Mouse (Mus musculus) spleen, adult 18-20 months (tissue): ENCODE data around the gene Bcor.

Experiments used
- DNase-seq, 2 experiments: peaks; one replicate each; pipeline ENCODE4 v3.0.0; 2022; ENCODE audit warnings: mixed read lengths in 2 of 2

Gene Bcor

DNA sequence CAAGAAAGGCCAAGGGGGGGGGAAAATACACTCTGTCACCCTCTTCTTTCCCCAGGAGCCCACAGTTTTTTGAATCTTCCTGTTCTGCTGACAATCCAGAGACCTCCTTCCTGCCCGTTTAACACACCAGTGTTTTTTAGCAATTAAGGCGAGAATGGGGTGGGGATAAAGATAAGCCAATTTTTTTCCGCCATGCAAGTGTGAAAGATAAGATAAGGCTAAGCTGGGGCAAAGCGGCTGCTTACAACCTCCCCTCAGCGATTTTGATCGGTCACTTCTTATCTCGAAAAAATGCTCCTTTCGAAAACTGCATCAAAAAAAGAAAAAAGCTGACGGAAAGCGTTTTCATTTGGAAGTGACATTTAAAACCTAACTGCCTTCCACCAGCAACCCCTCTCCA is 74.2 kb downstream of the Bcor start:
- no peak for DNase-seq

DNA sequence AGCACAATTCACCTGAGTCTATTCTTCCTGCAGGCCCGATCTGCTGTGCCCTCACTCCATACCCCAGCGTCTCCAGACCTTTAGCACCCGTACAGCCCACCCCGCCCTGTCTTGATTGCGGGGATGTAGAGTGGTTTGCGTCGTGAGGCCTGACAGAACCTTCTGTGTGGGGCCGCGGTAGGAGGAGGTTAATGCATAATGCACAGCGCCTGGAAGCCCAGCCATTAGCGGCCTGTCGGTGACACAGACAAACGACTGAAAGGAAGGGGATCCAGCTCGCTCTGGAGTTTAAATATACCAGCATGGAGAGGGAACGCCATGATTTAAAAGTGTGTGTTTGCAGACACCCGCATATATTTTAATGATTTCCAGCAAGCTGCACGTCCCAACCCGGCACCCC is 74.9 kb downstream of the Bcor start:
- no peak for DNase-seq

DNA sequence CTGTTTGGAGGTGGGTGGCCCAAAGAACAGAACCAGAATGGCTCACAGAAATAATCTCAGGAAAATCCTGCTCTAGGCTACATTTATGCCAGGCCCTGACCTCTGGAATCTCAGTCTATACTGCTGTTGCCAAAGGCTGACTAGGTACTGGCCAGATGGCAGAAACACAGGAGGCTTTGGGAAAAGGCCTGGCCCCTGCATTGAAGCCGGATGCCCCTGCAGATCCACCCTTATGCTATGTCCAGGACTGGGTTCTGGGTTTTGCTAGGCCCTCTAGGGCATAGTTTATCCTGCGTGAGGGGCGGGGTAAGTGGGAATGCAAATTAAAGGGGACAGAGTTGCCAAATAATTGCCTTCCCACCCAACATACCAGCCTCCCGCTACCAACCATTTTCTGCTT is 75.5 kb downstream of the Bcor start:
- no peak for DNase-seq

DNA sequence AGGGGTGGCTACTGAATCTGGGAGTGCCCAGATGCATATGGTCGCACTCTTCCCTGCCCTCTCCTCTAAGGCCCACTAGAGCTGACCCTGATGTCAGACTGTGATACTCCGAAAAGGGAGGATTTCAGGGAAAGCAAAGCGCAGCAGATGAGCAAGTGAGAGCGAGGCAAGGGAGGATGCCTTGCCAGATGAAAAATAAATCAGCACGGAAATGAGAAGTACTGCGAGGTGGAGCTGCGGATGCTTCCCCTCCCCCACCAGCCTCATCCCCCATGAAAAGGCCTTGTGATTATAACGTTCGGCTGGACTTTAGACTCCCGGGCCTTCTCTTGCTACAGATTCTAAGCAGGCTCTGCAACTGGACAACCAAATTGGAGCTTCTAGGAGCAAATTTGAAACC is 76.5 kb downstream of the Bcor start:
- no peak for DNase-seq

DNA sequence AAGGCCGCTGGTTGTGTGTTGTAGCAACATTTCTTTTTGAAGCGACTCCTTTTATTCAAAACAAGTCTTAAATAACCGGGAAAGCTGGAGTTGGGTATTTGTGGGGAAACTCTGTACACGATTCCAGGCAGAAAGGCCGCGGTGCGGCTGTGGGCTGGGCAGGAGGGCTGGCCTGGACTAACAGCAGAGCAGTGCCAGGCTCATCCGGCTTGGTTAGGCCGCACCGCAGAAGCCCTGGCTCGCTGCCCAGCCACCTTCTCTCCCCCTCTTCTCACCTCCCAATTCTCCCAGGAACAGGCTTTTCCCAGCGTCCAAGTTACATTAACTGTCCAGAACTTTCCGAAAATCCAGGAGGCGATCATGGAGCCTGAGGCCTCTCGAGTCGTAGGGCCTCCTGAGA is 77.4 kb downstream of the Bcor start:
- DNase-seq = no peak

DNA sequence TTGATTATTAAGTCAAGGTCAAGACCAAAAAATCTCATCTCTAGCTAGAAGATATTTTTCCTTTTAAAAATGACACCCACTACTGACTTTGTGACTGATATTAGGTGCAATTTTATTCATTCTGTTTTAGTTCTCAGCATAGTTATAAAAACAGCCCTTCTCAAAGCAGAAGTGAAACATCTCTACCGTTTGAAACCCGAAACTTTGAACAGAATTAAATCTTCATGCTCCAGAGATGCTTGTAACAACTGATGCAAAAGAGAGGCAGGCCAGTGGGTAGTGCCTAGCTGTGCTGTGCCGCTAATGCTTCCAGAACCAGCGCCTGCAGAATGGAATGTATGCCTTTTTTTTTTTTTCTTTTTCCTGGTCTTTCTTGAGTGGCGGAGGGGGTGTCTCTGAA is 78.0 kb downstream of the Bcor start:
- no peak for DNase-seq

DNA sequence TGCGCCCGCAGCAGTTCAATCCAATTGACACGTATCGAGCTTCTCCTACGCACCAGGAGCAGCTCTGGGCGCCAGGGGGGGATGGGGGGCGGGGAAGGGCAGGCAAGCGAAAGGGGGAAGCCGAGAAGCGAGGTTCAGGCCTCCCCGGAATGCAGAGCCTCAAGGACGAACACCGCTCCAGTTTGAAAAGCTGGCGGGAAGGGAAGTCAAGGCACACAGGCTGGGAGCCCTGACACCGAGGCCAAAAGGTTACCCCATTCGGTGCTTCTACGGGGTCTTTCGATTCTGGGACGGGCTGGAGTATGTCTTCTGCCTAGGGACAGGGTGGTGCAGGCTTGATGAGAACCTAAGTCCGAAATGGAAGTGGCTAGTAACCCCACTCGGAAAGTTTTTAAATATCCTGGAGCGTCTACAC is 78.4 kb downstream of the Bcor start:
- peak in 1 of 2 experiments; percentile 21 for DNase-seq

DNA sequence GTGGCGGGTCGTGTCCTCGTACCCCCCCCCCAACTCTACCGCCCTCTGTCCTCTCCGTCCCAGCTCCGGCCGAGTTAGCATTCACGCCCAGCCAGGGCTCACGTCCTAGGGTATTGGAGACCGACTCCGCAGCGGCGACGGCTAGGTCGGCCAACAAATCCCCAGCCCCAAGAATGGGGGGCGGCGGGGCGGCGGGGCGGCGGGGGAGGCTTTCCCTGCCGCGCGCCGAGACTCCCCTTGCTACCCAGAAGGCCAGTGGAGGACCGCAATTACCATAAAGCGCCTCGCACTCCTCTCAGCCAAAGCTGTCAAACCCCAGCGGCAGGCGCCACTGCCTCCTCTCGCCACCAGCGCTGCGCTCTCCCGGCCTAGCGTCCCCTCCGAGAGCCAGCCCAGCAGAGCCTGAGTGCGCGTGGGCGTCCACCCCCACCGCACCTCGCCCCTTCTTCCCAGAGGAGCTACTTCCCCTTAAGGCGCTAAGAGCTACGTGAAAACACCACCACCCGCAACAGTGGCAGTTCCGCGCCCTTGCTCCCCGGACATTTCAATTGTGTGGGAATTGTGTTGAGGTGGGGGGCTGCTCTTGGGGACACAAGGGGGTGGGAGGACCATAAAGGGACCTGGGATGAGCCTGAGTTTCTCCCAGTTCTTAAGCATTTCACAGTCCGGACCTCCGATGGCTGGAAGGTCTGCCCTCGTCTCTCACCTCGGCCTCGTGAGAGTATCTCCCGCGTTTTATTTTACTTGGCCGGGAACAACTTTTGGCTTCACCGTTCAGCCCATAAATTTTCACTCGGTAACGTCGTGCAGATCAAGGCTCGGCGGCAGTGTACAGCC is 79.0 kb downstream of the Bcor start:
- DNase-seq = peak; percentile 42 to 45

DNA sequence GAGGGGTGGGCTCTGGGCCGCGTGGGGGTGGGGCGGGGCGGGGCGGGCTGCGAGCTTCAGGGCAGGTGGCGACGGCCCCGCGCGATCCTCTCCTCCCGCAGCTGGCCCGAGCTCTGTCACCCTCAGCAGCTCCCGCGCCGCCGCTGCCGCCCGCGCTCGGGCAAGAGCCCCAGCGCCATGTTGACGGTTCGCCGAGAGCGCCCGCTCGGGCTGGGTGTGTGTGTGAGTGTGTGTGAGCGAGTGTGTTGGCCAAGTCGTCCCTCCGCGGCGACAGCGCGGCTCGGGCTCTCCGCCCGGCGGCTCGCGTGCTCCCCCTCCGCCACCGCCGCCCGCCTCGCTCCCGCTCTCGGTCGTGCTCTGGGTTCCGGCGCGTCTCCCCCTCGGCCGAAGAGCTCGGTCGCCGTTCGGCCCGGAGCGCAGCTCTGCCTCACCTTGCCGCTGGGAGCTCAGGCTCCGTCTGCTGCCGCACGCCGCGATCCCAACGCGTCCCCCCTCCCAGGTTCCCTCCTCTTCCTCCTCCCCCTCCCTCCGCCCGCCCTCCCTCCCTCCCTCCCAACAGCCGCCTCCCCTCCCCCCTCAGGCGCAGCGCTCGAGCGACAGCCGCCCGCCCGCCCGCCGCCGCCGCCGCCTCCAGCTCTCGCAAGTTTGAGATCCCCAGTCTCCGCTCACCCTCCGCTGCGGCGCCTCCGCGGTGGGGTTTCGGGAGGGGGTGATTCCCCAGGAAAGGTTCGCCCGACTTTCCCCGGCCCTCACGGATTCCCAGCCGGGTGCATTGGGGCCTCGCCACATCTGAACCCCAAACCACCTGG is 79.9 kb downstream of the Bcor start:
- DNase-seq = peak; percentile 56

DNA sequence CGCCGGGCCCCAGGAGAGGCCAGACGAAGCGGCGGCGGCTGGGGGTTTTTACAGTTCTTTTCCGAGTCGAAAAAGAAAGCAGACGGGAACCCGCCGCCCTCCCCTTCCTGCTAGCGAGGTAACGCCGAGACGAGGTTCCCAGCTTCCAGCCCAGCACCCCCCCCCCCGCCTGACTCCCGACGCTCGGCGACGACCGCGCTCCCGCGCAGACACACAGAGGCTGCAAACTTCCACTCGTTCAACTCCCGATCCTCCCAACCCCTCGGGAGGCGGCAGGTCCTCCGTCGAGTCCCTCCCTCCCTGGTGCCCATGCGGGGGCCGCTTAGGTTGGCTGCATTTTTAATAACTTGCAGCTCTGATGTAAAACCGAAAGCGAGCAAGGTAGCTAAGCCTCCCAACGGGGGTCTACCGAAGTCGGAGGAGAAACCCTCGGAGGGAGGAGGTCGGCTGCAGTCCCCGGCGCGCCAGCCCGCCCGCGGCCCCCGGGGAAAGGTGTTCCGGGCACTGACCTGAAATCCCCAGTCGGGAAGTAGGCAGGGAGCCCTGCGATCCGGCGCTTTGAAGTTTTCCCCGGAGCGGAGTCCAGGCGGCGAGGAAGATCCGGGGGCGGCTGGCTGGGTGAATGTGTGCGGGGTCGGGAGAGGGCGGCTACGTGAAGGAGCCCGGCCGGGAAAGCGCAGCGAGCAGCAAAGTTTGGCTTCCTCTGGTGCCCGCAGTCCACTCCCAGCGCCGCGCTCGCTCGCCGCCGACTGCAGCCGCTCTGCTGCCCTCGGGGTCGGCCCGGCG is 80.7 kb downstream of the Bcor start:
- peak; percentile 67 for DNase-seq

DNA sequence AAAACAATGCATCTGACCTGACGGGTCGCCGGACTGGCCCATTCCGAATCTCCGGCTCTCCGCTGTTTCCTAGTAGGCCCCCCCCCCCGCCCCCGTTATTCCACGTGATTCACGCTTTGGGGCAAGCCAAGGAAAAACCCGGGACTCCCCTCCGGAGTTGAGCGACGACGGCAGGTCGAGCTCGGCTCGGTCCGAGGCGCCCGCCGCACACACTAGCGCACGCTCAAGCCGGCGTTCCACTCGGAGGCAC is 81.2 kb downstream of the Bcor start:
- DNase-seq = no peak

DNA sequence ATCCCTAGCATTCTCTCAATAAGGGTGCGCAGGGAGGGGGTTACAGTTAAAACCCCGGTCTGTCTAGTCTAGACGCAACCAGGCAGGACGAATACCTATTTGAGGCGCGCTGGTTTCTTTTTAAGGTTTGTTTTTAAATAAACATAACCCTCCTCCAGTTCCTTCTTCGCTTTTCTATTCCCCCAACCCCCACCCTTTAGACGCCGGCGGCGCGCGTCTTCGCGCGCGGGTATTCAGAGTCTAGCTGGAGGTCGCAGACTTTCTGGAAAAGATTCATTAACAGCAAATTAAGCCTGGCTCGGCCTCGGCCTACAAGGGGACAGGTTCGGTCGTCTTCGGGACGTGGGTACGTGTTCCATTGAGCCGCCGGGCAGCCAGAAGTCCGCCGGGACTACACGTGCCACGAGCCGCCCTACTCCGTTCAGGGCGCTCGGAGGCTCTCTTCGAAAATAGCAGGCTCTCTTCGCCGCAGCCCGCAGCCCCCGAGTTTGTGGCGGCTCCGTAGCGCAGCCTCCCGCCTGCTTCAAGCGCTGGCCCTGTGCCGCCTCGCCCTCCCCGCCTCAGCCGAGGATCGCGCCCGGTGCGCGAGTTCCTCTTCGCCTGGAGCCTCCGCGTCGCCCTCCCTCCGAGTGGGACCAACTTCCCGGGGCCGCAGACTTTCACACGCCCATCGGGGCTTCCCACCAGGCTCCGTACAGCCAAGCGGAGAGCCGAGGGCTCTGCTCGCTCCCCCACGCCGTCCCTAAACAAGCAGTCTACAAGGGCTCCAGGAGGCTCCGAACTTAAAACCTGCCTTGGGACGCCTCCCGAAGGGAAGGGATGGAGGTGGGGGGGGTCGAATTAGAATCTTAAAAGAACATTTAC is 81.7 kb downstream of the Bcor start:
- DNase-seq = peak; percentile 45 to 49

DNA sequence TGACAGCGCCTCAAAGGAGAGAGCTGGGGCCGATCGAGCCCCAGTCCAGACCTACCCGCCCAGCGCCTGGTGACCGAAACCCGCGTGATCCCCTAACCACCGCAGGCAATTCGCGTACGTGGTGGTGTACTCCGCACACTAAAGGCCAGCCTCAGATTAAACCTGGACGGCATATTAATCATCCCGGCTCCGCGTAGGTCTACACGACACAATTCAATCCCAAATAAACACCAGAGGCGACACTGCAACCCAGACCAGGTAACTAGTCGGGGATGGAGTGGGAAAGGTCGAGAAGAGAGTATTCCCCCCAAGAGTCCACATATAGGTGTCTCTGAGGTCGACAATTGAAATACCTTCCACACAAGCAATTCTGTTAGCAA is 82.6 kb downstream of the Bcor start:
- no peak for DNase-seq

DNA sequence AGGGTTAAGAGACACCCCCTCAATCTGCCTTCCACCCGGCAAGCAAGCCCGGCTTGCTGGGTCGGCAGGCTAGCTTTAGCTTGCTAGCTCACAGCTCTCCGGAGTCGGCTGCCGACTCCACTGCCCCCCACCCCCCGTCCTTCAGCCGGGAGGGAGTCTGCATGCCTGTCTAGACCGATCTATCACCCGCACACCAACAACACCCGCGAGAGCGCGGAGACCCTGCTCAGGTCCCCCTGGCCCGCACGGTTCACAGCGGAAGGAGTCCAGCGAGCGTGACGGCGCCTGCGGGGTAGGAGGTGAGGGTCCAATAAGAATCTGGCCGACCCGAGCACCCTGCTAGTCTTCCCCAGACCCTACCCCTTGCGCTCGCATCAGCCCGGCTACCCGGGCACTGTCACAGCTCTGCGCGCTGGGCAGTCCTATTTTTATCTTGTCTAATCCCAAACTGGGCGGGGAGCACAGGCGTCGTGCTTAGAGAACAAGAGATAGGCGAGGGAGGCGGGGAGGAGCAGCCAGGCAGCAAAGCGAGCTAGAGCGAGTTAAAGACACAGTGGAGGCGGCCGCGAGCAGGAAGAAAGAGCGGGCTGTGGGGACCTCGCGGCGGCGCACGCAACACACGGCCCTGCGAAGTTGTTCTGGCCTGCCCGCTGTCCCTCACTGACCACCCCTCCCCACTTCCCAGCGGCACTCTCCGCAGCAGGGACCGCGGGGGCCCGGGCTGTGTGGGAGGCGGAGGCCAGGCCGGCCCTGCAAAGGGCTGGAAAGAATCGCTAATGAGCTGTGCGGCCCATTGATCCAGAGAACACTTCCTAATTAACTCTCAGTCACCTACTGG is 83.2 kb downstream of the Bcor start:
- DNase-seq = peak; percentile 30 to 47

DNA sequence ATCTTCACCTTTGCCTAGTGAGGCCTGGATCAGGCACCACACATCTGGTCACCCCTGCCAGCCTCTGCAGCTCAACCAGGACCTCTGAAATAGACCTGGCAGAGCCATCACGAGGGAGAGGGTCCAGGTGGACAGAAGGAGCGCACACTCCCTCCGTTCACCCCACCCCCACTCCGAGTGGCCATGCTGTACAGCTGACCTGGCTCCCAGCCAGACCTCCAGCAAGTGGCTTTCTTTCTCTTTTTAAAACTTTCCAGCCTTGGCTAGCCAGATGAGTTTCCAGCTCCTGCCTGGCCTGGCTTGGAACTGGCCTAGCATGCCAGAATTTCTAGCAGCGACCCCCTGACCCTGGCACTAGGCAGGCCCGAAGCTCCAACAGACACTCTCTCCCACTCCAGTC is 87.4 kb downstream of the Bcor start:
- DNase-seq = no peak

DNA sequence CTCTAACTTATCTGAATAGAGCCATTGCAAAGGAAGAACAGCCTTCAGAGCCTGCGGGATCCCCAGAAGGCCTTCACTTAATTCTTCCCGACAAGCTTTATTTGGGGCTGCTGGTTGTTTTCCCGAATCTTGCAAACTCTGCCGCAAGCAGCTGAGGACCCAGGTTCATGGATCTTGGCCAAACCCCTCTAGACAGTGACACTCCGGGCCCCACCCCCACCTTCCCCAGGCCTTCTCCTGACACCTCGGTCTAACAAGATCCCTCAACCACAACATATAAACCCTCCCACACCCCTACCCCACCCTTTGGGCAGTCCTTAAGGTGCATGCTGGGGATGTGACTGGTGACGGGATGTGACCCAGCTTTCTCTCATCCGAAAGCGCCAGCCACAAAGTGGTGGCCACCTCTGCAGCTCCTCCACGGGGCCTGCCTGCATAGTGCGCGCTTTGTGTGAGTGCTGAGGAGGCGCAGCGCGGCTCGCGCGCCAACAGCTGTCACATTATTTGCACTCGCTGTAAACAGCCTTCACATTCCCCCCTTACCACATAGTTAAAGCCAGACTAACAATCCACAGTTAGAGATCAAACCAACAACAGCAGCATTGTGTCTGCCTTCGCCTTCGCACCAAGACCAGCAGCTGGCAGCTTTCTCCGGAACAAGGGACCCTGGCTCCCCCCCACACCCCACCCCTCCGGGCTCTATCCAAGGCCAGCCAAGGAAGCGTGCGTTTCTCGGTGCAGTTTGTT is 91.0 kb downstream of the Bcor start:
- DNase-seq = no peak

DNA sequence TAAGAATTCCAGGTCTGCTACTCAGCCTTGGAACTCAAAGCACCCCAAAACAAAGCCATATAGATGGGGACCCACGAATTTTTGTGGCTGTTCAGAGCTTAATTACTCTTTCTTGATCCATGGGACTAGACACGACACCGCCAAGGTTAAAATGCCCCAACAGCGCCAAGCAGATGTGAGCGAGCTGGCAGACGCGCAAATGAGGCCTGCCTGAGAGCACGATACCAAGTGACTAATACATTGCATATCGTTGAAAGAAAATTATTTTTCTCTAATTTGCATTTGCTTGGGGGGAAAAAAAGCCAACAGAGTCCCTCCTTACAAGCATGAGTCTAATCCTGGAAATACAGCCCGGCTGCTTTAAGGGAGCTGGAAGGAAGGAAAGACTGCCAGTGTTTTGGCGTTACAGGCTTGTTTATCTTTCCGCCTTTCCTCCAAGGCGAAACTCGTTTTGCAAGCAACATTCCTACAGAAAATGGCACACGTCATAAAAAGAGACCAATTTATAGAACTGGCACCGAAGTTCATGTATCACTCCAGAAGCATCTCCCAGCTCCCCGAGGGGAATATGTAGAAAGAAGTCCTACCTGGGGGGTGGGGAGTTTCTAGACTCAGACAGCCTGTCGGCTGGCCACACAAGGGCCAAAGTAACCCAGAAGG is 92.2 kb downstream of the Bcor start:
- DNase-seq = no peak

DNA sequence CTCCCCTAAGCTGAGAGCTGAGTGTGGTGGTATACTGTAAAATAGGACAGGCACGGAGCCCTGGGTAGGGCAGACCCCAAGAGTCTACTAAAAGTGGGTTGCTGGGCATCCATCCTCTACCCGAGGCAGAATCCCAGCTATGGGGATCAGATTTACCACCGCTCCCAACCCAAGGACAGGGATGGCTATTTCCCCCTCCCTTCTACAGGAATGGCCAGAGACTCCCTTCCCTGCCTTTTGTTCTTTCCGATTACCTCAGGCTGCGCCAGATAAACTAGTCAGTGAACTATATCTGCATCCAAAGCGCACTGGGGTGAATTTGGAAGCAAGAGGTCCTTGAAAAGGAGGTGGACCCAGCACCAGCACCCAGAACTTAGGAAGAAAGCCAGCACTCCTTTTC is 93.1 kb downstream of the Bcor start:
- DNase-seq = no peak

DNA sequence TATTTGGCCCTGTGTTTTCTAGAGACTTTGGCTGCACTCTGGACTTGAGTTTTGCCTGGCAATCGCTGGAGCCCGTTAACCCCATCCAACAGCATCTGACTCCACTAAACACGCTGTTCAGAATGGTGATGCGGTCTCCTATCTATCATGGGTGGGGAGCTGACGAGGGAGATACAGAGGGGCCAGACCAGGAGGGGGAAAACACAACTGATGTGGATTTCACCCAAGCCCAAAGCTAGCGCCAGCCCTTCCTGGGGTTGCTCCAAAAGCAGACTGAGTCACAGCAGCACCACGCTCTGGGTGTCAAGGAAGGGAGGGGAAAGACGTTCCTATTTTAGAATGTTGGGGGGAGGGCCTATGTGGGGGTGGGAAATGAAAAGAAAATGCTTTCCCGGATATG is 94.4 kb downstream of the Bcor start:
- DNase-seq = no peak

DNA sequence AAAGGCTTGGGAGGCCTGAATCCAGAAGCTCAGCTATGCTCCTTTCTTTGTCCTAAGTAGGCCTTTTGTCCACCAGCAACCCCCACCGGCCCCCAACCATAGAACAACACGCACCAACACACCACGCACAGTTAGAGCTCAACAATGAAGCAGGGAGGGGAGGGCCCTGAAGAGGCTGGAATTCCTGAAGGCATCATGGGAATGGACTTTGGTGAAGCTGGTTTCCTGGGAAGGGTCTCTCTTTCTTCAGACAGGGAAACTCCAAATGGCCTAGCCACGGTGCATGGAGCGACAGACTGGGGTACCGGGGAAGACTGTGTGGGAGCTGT is 97.3 kb downstream of the Bcor start:
- no peak for DNase-seq
